Mouse (Mus musculus) liver, adult 2 months (tissue): ENCODE data around the gene Alx3.

Experiments used
- CTCF ChIP-seq: fragments of 200-500 bp; IDR thresholded peaks from 2 replicates; pipeline ENCODE4 v1.5.1; 2011; ENCODE audit warnings: low read depth, low read length, control low read depth
- POLR2A ChIP-seq: fragments of 200-500 bp; IDR thresholded peaks from 2 replicates; pipeline ENCODE4 v1.6.1; 2011; ENCODE audit warnings: low read length, control low read depth; ENCODE audit not compliant: insufficient read depth; ENCODE audit errors: extremely low read depth

- TF ChIP-seq CTCF (no peak; the same call in 1 of the 2 replicates), POLR2A (no peak)
These were observed 23.6 kb upstream of the Alx3 start for GRCm38 (mm10) chr3:107571205-107571604.
